Mouse (Mus musculus) cerebellum, postnatal 36 days (tissue): ENCODE data around the gene Chchd2.
A peak's percentile ranks its signal among the peaks of the same experiment; 100 is the strongest.
"Not testable (repeated sequence)": the region's sequence is repeated elsewhere in the genome, so short reads cannot be mapped to it uniquely, and the experiment has no call there.

Experiments used
- DNase-seq, 2 experiments: peaks; one replicate each; pipeline ENCODE4 v3.0.0; 2021 to 2022; ENCODE audit warnings: mixed read lengths in 2 of 2

The Chchd2 gene

DNA sequence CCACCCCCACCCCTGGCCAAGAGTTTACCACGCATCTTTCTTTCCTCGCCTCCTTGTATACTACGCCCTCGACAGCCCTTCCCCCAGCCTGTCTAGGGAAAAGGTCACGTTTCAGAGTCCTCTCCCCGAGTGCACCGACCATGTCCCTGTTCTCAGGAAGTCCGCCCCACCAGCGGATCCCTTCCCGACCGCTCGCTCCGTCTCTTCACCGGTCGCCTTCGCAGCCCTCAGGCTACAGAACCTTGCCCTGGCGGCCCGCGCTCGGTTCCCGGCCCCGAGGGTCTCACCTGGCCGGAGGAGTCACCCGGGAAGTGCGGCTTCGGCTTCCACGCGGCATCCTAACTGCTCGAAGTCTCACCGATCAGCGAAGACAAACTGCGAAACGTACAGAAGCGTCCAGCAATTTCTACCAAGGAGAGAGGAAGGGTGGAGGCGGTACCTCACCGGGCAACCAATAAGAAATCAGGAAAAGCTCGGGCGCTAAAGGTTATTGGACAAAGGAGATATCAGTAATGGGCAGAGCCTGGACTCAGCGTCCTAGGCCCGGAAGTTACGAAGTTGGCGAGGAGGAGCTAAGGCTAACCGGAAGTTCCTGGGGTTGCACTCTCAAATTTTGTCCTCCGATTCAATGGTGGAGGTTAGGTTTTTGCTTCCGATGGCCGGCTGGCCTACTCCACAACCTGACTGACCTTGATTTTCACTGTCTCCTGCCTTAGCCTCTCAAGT is at the start of gene Chchd2:
TSS of gene Chchd2 (minus strand) at position 560 of the 726 bp plus-strand sequence.
- DNase-seq, result peak; percentile 88 to 96

DNA sequence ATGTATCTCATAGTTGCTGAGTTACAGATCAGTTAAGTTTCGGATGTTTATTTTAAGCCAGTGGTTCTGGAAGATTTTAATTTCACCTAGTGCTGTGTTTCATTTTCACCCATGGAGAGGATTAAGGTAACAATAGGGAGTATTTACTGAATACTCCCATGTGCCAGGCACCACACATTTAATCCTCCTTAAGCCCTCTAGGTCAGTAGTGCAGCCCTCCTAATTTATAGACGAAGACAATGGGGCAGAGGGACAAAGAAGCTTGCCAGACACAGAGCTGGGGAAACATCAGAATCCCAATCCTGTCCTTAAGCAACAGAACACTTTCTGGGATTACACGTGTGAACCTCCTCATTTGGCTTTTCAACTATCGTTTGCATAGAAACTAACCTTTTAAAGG is 49.7 kb upstream of the Chchd2 start:
- no peak for DNase-seq

- no peak for DNase-seq
Measured at GRCm38 (mm10) chr5:129929924-129930855, 42.9 kb upstream of the Chchd2 start.

DNA sequence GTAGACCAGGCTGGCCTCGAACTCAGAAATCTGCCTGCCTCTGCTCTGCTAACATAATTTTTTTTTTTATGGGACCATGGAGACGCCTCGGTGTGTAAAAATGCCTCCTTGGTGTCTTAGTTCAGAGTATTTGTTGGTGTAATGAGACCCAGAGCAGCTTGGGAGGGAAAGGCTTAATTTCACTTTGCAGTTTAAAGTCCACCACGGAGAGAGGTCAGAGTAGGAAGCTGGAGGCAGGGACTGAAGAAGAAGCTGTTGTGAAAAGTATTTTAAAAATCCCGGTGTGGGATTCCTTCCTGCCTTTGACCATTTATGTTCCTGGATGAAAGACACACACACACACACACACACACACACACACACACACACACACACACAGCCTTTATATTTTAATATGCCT is 38.7 kb upstream of the Chchd2 start:
- DNase-seq, result no peak

DNA sequence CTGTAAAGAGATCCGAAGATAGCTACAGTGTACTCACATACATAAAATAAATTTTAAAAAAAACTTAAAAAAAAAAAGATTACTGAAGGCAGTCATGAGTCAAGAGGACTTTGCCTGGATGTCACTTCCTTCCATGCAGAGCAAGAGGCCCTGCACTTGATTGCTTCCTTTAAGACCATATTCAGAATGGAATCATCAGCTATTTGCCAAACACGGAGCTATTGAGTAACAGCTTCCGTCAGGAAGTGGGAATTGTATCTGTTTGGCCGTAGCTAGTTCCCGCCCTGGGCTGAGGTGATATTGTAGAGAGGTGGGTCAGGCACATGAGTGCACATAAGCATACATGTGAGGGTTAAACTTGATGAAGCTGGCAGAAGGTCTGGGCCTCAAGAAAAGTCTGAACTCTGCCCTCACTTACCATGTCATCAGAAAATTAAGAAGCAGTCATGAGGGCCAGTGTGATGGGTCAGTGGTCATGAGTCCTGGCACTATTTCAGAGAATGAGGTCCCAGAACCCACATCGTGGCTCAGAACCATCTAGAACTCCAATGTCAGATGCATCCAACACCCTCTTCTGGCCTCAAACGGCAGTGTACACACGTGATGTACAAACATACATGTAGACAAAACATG is 37.7 kb upstream of the Chchd2 start:
- no peak for DNase-seq

- no peak for DNase-seq
Measured at GRCm38 (mm10) chr5:129921972-129922371, 34.7 kb upstream of the Chchd2 start.

GRCm38 (mm10) chr5:129919320-129919719 is 32.0 kb upstream of the Chchd2 start:
- DNase-seq, result no peak

- DNase-seq, result no peak
Measured at GRCm38 (mm10) chr5:129918752-129919151, 31.5 kb upstream of the Chchd2 start.

GRCm38 (mm10) chr5:129918065-129918651 is 30.9 kb upstream of the Chchd2 start:
- DNase-seq, result no peak

GRCm38 (mm10) chr5:129915491-129915890 is 28.2 kb upstream of the Chchd2 start:
- DNase-seq, result not testable (repeated sequence)

DNA sequence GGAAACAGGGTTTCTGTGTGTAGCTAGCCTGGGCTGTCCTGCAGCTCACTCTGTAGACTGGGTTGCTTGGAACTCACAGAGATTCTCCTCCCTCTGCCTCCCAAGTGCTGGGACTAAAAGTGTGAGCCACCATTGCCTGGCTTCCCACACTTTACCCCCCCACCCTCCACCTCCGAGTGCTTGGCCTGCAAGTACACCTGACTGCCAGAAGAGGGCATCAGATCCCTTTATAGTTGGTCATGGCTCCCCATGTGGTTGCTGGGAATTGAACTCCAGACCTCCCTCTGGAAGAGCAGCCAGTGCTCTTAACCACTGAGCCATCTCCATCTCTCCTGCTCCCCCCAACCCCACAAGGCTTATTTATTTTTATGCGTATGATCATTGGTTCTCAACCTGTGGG is 26.8 kb upstream of the Chchd2 start:
- peak; percentile 7 to 15 for DNase-seq

- no peak for DNase-seq
Measured at GRCm38 (mm10) chr5:129909591-129909990, 22.3 kb upstream of the Chchd2 start.

DNA sequence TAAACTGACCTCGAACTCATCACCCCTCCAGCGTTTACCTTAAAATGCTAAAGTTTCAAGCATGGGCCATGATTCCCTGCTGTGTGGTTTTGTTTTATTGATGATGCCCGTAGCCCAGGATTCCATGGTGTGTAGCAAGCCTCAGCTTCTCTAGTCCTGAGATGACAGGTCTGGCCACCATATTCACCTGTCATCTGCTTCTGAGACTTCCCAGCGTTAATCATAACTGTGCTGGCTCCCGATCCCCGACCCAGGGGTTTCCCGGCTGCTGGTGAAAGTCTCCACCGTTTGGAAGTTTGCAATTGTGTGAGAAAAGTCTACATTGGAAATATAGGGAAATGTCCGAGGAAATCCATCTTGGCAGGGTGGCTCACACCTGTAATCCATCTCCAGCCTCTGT is 21.9 kb upstream of the Chchd2 start:
- no peak for DNase-seq

GRCm38 (mm10) chr5:129908242-129908965 is 21.1 kb upstream of the Chchd2 start, which contains the start of gene Nupr1l:
Nupr1l (plus strand) TSS chr5:129908540.
- peak; percentile 83 to 88 for DNase-seq

GRCm38 (mm10) chr5:129907775-129908174 is 20.5 kb upstream of the Chchd2 start:
- DNase-seq, result no peak

- DNase-seq, result no peak
Measured at GRCm38 (mm10) chr5:129898449-129898848, 11.2 kb upstream of the Chchd2 start, which contains the start of gene Phkg1. Phkg1 (minus strand) TSS chr5:129898549.

- peak; percentile 81 to 83 for DNase-seq
Measured at GRCm38 (mm10) chr5:129895198-129896088, 8.2 kb upstream of the Chchd2 start, which contains the start of gene Zbed5. Zbed5 (plus strand) TSS chr5:129895723.

DNA sequence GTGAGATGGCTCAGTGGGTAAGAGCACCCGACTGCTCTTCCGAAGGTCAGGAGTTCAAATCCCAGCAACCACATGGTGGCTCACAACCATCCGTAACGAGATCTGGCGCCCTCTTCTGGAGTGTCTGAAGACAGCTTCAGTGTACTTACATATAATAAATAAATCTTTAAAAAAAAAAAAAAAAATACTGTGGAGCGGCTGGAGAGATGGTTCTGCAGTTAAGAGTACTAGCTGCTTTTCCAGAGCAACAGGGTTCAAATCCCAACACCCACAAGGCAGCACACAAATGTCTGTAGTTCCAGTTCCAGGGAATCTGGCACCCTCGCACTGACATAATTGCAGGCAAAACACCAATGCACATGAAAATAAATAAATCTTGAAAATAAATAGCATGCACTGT is 3.1 kb upstream of the Chchd2 start:
- DNase-seq, result not testable (repeated sequence)

DNA sequence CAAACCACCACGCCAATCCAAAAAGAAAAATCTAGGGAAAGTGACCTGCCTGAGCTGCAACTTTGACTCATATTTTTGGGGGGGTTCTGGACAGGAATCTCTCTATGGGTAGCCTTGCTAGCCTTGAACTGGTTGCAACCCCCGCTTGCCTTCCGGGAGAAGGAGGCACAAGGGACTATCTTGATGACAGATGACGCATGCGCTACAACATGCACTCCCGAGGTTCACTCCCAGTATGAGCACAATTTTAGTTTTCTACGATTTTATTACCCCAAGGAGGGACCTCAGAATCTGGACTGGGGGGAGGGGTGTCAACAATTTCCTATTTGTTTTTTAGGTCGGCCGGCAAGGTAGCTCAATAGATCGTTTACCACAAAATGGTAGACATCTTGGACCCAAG is 999 bp downstream of the Chchd2 start:
- no peak for DNase-seq

- DNase-seq, result no peak
Measured at GRCm38 (mm10) chr5:129879888-129880287, 7.4 kb downstream of the Chchd2 start.

DNA sequence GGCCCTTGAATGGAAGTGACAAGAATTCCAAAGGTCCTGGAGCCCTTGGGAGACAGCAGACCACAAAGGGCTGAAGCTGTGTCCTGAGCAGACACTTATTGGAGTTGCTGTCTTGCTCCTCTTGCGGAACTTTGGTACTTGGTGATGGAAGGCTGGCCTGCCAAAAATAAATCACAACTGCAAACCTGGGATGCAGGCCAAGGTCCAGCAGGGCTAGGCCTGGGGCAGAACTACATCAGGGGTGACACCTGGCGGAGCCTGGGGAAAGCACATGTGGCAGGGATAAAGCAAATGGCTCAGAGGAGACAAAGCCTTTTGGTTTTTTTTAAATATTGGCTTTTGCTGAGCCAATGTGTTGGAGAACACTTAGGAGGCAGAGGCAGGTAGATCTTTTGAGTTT is 8.3 kb downstream of the Chchd2 start:
- DNase-seq, result peak; percentile 33 to 47
